Mouse (Mus musculus): ENCODE data around the gene Nol12. TPM values are rescaled to one million over a fixed set of nuclear protein-coding genes. Genes with fewer than 3 reads are reported as not detected.

The Nol12 gene
- total and polyA plus RNA-seq, 3 experiments = 13.1 to 17.4 (median 13.8) TPM

DNA sequence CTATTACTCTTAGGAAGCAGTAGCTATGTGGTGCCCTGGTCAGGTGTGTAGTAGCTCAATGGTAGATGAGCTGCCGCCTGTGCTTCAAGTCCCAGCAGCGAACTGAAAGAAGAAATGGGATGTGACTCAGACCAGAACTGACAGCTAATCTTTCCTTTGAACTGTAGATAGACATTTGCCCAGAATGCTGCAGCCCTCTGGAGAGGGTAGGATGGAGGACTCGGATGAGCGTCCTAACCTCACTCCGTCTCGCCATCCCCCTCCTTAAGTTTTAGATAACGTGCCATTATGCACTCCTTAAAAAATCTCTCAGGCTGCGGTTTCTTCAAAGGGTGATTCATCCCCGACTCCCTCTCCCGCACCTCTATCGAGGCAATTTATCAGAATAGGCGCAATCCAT is 14.8 kb upstream of the Nol12 start:
- H3K79me2 ChIP-seq (replicated peaks; ENCODE audit: control insufficient read depth, insufficient read depth, low read length) = no peaks in the 10 kb centered on the region
- H3K4me1 ChIP-seq (ENCODE audit: control insufficient read depth, insufficient read depth, low read length) = no peaks in the 10 kb centered on the region; the same call in 1 of the 2 replicates
- 82% methylated on average over 12 of the region's 12 CpGs for WGBS
- no peak overlapping the region for H3K9ac ChIP-seq (ENCODE audit: low read depth, low read length)
- no peak overlapping the region for H3K27ac ChIP-seq
- H3K27me3 ChIP-seq (ENCODE audit: control insufficient read depth, insufficient read depth, low read length) = no peaks in the 10 kb centered on the region
- DNase-seq = no peak
- no peaks in the 10 kb centered on the region for H3K36me3 ChIP-seq (ENCODE audit: control insufficient read depth, insufficient read depth, low read length)
- no peak for TF ChIP-seq CTCF (IDR thresholded peaks at IDR 0.05)
- TF ChIP-seq EP300 (IDR thresholded peaks at IDR 0.05; ENCODE audit: insufficient read depth, low read depth, low read length) = no peak
- no peak for TF ChIP-seq POLR2A (IDR thresholded peaks at IDR 0.05; ENCODE audit: insufficient read depth, low read depth, low read length)
- no peak overlapping the region for H3K4me3 ChIP-seq
- intact Hi-C loops (cut with DNase I) = loop anchor here (5.0 kb wide), 1 partner anchor 152 kb away; no protein-coding TSS in a partner anchor

DNA sequence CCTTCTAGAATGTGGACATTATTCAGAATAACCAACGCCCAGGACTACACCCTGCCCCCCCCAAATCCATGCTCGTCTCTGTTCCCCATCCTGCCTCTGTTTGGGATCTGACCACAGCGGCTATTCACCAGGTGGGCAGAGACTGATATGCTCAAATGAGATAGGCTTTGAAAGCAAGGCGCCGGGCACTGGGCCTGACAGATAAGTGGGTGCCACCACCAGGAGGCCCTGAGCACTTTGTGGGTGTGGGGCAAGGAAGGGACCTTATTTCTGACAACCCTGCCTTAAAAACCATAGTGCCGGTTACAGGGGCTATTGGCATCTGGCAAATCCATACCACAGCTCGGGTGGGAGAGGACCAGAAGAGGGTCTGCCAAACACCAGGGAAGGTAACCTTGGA is 12.0 kb upstream of the Nol12 start:
- no peak overlapping the region for H3K4me3 ChIP-seq
- H3K36me3 ChIP-seq (ENCODE audit: control insufficient read depth, insufficient read depth, low read length) = no peaks in the 10 kb centered on the region
- no peak for DNase-seq
- no peaks in the 10 kb centered on the region for H3K79me2 ChIP-seq (replicated peaks; ENCODE audit: control insufficient read depth, insufficient read depth, low read length)
- intact Hi-C loops (cut with DNase I) = no loop called here
- TF ChIP-seq CTCF (IDR thresholded peaks at IDR 0.05) = no peak
- no peak for TF ChIP-seq EP300 (IDR thresholded peaks at IDR 0.05; ENCODE audit: insufficient read depth, low read depth, low read length)
- no peak for TF ChIP-seq POLR2A (IDR thresholded peaks at IDR 0.05; ENCODE audit: insufficient read depth, low read depth, low read length)
- no peak overlapping the region for H3K9ac ChIP-seq (ENCODE audit: low read depth, low read length)
- H3K27me3 ChIP-seq (ENCODE audit: control insufficient read depth, insufficient read depth, low read length) = no peaks in the 10 kb centered on the region
- WGBS = 82% methylated on average over 7 of the region's 7 CpGs
- H3K4me1 ChIP-seq (ENCODE audit: control insufficient read depth, insufficient read depth, low read length) = peaks cover 17% of the 10 kb centered on the region
- H3K27ac ChIP-seq = no peak overlapping the region

DNA sequence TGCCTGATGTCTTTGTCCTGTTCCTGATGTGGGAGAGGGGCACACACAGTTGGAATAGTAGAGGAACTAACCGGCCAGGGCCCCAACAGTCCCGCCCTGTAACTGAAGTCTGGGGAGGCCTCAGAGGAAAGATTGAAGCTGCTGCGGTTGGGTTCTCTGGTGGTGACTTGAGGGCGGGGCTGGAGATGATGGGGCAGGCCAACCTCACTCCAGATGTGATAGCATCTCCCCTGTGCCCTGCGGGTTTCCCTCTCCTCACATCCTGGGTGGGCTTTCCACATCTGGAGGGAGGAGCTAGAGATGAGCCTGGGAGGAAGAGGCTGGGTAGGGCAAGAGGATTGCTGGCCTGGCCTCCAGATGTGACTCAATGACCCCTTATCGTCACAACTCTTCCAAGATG is 11.1 kb upstream of the Nol12 start:
- WGBS = 78% methylated on average over 6 of the region's 6 CpGs

DNA sequence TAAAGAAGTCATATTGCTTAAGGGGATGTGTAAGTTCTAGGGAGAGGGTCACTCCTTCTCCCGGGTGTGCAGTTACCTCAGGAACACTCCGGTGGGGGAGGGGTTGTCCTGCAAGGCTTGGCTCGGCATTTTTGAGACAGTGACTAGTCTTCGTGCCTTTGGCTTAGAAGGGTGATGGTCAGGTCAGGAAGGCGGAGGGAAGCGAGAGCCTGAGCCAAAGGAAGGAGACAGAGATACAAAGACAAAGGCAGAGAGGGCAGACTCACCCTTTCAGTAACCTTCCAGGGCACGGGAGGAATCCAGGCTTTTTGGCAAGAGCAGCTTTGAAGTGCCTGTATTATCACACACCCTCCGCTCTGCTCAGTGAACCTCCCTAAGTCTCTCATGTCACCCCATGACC is 9.6 kb upstream of the Nol12 start:
- DNase-seq = no peak
- H3K4me1 ChIP-seq (ENCODE audit: control insufficient read depth, insufficient read depth, low read length) = peaks cover 17% of the 10 kb centered on the region
- intact Hi-C loops (cut with DNase I) = no loop called here
- H3K9ac ChIP-seq (ENCODE audit: low read depth, low read length) = no peak overlapping the region
- H3K27me3 ChIP-seq (ENCODE audit: control insufficient read depth, insufficient read depth, low read length) = no peaks in the 10 kb centered on the region
- 22% methylated on average over 8 of the region's 8 CpGs for WGBS
- no peaks in the 10 kb centered on the region for H3K79me2 ChIP-seq (replicated peaks; ENCODE audit: control insufficient read depth, insufficient read depth, low read length)
- no peak overlapping the region for H3K4me3 ChIP-seq
- H3K36me3 ChIP-seq (ENCODE audit: control insufficient read depth, insufficient read depth, low read length) = no peaks in the 10 kb centered on the region
- TF ChIP-seq EP300 (IDR thresholded peaks at IDR 0.05; ENCODE audit: insufficient read depth, low read depth, low read length) = no peak
- TF ChIP-seq POLR2A (IDR thresholded peaks at IDR 0.05; ENCODE audit: insufficient read depth, low read depth, low read length) = no peak
- TF ChIP-seq CTCF (IDR thresholded peaks at IDR 0.05) = no peak
- H3K27ac ChIP-seq = peak overlapping the region; percentile 97; the same call in 1 of the 2 replicates

More for the DNA sequence above, 11.1 kb upstream of the Nol12 start:
- intact Hi-C loops (cut with DNase I) = no loop called here
- peaks cover 17% of the 10 kb centered on the region for H3K4me1 ChIP-seq (ENCODE audit: control insufficient read depth, insufficient read depth, low read length)
- no peaks in the 10 kb centered on the region for H3K79me2 ChIP-seq (replicated peaks; ENCODE audit: control insufficient read depth, insufficient read depth, low read length)
- H3K4me3 ChIP-seq = no peak overlapping the region
- no peak overlapping the region for H3K27ac ChIP-seq
- H3K27me3 ChIP-seq (ENCODE audit: control insufficient read depth, insufficient read depth, low read length) = no peaks in the 10 kb centered on the region
- no peak overlapping the region for H3K9ac ChIP-seq (ENCODE audit: low read depth, low read length)
- no peaks in the 10 kb centered on the region for H3K36me3 ChIP-seq (ENCODE audit: control insufficient read depth, insufficient read depth, low read length)
- TF ChIP-seq CTCF (IDR thresholded peaks at IDR 0.05) (no peak), POLR2A (IDR thresholded peaks at IDR 0.05; ENCODE audit: insufficient read depth, low read depth, low read length) (no peak), EP300 (IDR thresholded peaks at IDR 0.05; ENCODE audit: insufficient read depth, low read depth, low read length) (no peak)
- DNase-seq = no peak

DNA sequence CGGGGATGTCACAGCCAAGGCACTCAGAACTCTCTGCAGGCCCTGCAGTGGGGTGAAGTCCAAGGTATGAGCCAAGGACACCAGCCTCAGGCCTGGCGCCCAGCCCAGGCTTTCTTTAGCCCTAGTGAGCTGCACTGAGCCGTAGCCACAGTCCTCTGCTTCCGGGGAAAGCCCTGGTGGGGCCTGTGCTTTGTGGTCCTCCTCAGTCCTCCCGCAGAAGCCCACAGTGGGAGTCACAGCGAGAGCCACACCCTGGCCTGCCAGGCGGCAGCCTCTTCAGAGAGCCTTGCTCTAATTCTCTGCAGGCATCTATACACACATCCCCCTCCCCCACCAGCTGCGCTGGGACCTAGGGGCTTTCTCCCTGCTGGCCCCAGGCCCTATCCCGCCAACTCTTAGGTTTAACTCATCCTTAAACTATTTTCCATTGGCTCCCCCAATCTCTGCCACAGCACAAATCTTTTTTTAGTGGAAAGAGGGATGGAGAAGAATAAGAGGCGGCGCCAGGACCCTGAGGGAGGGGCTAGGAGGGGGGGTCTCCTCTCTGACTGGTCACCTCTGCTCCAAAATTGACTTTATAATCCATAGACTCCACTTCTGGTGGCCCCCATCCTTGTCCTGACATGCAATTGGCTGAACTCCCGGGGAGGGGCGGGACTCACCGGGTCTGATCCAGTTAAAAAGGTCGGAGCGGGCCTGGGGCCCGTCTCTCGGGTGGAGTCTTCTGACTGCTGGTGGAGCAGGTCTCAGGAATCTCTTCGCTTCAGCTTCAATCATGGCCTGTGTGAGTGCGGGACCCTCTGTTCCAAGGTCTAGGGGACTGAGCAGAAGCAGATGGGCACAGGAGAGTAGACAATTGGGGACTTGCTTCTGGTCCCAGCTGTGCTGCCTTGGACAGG is 8.5 kb upstream of the Nol12 start, which contains the start of gene Lgals1:
Lgals1 (plus strand) TSS at position 705 of the 899 bp plus-strand sequence.
- peak; percentile 90 to 92 for DNase-seq
- Histone ChIP-seq H3K4me3 (peak within 1 kb of the TSS; percentile 52), H3K9ac (ENCODE audit: low read depth, low read length) (peak within 1 kb of the TSS; percentile 71), H3K27ac (peak within 1 kb of the TSS; percentile 97), H3K79me2 (replicated peaks; ENCODE audit: control insufficient read depth, insufficient read depth, low read length) (no peaks in the 10 kb centered on the region), H3K4me1 (ENCODE audit: control insufficient read depth, insufficient read depth, low read length) (peaks cover 17% of the 10 kb centered on the region), H3K27me3 (ENCODE audit: control insufficient read depth, insufficient read depth, low read length) (no peaks in the 10 kb centered on the region), H3K36me3 (ENCODE audit: control insufficient read depth, insufficient read depth, low read length) (no peaks in the 10 kb centered on the region)
- 3% methylated on average over 20 of the region's 20 CpGs for WGBS
- intact Hi-C loops (cut with DNase I) = no loop called here
- TF ChIP-seq POLR2A (IDR thresholded peaks at IDR 0.05; ENCODE audit: insufficient read depth, low read depth, low read length) (peak; percentile 90), EP300 (IDR thresholded peaks at IDR 0.05; ENCODE audit: insufficient read depth, low read depth, low read length) (no peak)

Measured in heart, adult 2 months (tissue).